Mouse (Mus musculus) liver, embryonic 12.5 days (tissue): ENCODE data around the gene Asic2. TPM values are rescaled to one million over a fixed set of nuclear protein-coding genes. Genes with fewer than 3 reads are reported as not detected.
"Not testable (repeated sequence)": the region's sequence is repeated elsewhere in the genome, so short reads cannot be mapped to it uniquely, and the experiment has no call there.

Experiments
- ATAC-seq: fragments of 200-750 bp; cut with Nextera tagmentation; 2 replicates; pipeline ENCODE4 v1.8.0; 2017; ENCODE audit warnings: moderate number of reproducible peaks, mild to moderate bottlenecking, moderate library complexity
- H3K27ac ChIP-seq: fragments of 300-500 bp; sonication (generic); 2 replicates; pipeline ENCODE4 v1.5.1; 2016; ENCODE audit warnings: mild to moderate bottlenecking
- H3K27me3 ChIP-seq: fragments of 300-500 bp; sonication (generic); replicated peaks from 2 replicates; pipeline ENCODE4 v1.6.1; 2016; ENCODE audit warnings: mild to moderate bottlenecking, moderate library complexity
- H3K36me3 ChIP-seq: fragments of 300-500 bp; sonication (generic); 2 replicates; pipeline ENCODE4 v1.6.1; 2016; ENCODE audit warnings: mild to moderate bottlenecking, moderate library complexity
- H3K4me1 ChIP-seq: fragments of 300-500 bp; sonication (generic); 2 replicates; pipeline ENCODE4 v1.6.1; 2016
- H3K4me2 ChIP-seq: fragments of 300-500 bp; sonication (generic); 2 replicates; pipeline ENCODE4 v1.6.1; 2016; ENCODE audit warnings: mild to moderate bottlenecking, moderate library complexity
- H3K4me3 ChIP-seq: fragments of 300-500 bp; sonication (generic); 2 replicates; pipeline ENCODE4 v1.5.1; 2016; ENCODE audit warnings: mild to moderate bottlenecking, moderate library complexity
- H3K9ac ChIP-seq: fragments of 300-500 bp; sonication (generic); 2 replicates; pipeline ENCODE4 v1.6.1; 2016; ENCODE audit warnings: mild to moderate bottlenecking, moderate library complexity
- H3K9me3 ChIP-seq: fragments of 300-500 bp; sonication (generic); replicated peaks from 2 replicates; pipeline ENCODE4 v1.6.1; 2016; ENCODE audit warnings: mild to moderate bottlenecking, moderate library complexity
- WGBS: fragments of 180-500 bp; shearing (Covaris S2); methylation state at CpG from one replicate; pipeline ENCODE4 v1.1.7; 2016; ENCODE audit not compliant: insufficient replicate concordance; 5-methylcytosine and 5-hydroxymethylcytosine counted together
- polyA plus RNA-seq: library from polyadenylated mRNA; unstranded; fragments of >200 nt; fragmentation: Nextera tagmentation; extraction: Ambion mirVana; gene quantifications from 2 replicates; pipeline ENCODE4 v1.2.1, GENCODE M21; 2016

Gene Asic2
- polyA plus RNA-seq, 1 experiment from 2014 or later = 0.06 TPM

DNA sequence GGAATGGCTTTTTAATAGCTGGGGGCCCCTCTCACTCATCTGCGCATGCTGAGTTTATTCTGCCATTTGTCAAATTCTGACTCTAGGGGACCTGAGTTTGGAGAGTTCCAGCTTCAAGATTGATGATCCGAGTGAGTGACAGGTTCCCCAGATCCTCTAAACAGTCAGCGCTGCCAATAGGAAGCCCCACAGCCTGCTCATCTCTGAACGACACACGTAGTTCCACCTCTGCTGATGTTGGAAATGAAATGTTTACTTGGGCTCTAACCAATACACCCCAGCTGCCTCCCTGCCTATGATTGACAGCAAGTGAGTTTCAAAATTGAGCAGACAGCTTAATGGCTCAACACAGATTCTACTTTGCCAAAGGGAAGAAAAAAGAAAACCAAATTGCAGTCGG lies 685.1 kb downstream of the Asic2 start:
- no peak for ATAC-seq
- H3K4me3 ChIP-seq = no peak overlapping the region
- H3K36me3 ChIP-seq = no peaks in the 10 kb centered on the region
- no peaks in the 10 kb centered on the region for H3K27me3 ChIP-seq
- no peak overlapping the region for H3K27ac ChIP-seq
- no peaks in the 10 kb centered on the region for H3K9me3 ChIP-seq
- H3K9ac ChIP-seq = no peak overlapping the region
- no peak overlapping the region for H3K4me2 ChIP-seq
- H3K4me1 ChIP-seq = no peaks in the 10 kb centered on the region
- WGBS = 51% methylated on average over 6 of the region's 6 CpGs

DNA sequence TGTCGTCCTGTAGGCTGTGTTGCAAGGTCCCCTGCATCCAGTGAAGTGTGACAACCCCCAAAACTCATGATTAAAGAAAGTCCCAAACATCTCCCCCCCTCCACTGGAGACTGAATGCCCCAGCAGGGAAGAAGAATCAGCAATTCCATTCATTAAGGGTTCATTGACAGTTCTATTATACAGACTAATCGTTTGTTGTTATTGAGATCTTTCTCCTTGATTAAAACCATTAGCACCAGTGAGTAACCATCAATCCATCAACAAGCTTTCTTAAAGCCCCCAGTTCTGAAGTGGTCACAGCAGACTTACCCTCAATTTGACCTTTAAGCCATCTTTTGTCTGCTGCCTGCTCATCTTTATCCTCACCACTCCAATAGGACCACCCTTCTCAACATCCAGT lies 688.2 kb downstream of the Asic2 start:
- Histone ChIP-seq H3K27me3 (no peaks in the 10 kb centered on the region), H3K9ac (no peak overlapping the region), H3K4me1 (no peaks in the 10 kb centered on the region), H3K4me2 (no peak overlapping the region), H3K4me3 (no peak overlapping the region), H3K9me3 (no peaks in the 10 kb centered on the region), H3K36me3 (no peaks in the 10 kb centered on the region), H3K27ac (no peak overlapping the region)
- no peak for ATAC-seq
- 20% methylated on average over 2 of the region's 2 CpGs for WGBS

DNA sequence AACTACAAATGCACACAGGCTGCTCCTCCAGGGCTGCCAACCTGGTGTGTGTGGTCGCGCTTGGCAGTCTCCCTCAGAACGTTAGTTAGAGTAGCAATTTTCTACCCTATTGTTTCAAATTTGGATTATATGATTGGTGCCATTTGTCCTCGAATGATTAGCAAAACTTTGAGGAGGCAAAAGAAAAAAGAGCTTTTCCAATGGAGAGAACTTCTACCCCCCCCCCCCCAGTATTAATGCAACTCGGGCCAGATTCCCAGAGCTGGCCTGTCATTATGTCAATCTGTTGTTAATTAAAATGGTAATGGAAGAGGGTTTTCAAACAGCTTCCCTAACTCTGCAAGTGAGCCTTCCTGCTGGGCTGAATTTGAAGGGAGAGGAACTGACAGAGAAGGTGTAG lies 690.9 kb downstream of the Asic2 start:
- Histone ChIP-seq H3K9ac (no peak overlapping the region), H3K4me1 (no peaks in the 10 kb centered on the region), H3K36me3 (no peaks in the 10 kb centered on the region), H3K27me3 (no peaks in the 10 kb centered on the region), H3K4me2 (no peak overlapping the region), H3K27ac (no peak overlapping the region), H3K9me3 (no peaks in the 10 kb centered on the region), H3K4me3 (no peak overlapping the region)
- 54% methylated on average over 5 of the region's 5 CpGs for WGBS
- ATAC-seq = no peak

DNA sequence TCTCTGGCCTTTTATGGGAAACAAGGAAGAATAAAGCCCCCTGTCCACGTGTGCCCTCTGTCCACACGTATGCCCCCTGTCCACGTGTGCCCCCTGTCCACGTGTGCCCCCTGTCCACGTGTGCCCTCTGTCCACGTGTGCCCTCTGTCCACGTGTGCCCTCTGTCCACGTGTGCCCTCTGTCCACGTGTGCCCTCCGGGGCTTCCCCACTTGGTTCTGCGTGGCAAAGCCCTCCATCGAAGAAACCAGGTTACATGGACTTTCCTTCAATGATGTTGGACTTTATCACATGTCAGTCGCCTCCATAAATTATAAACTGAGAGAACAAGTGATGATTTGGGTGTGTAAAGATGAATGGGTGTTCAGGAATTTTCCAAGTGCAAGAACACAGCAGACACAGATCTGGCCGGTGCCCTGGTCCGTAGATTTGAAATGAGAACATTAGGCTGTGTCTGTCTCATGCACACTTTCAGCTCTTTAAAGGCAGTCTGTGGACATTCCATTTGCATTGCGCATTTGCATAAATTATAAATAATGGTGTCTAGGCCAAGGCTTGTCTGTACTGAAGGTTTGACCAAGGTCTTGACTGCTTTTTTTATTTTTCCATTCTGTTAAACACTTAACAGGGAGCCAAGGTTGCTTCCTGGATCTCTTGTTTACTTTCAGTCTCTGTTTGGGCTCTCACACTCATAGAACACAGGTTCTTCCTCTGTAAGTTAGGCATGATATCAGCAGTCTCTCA lies 695.4 kb downstream of the Asic2 start:
- H3K27ac ChIP-seq = no peak overlapping the region
- H3K4me2 ChIP-seq = no peak overlapping the region
- WGBS = 68% methylated on average over 16 of the region's 16 CpGs
- no peak overlapping the region for H3K4me3 ChIP-seq
- no peak overlapping the region for H3K9ac ChIP-seq
- no peaks in the 10 kb centered on the region for H3K36me3 ChIP-seq
- no peak for ATAC-seq
- H3K4me1 ChIP-seq = no peaks in the 10 kb centered on the region
- 0 out of 2 replicates have a peak, but pooled peaks cover 3% of the 10 kb centered on the region for H3K9me3 ChIP-seq
- no peaks in the 10 kb centered on the region for H3K27me3 ChIP-seq

DNA sequence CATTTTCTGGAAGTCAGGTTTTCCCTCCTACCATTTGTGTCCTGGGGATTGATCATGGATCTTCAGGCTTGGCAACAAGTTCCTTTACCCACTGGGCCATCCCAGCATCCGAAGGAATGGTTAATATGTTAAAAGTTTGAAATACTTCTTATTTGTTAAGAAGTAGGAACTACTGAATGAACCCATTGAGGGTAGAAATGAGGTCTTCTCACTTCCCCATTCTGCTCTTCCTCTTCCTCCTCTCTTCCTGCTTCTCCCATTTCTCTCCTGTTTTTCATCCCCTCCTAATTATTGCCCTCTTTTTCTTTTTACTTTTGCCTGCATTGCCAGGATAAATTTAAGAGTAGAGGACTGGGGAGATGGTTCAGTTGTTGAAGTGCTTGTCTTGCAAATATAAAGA lies 696.8 kb downstream of the Asic2 start:
- WGBS = 75% methylated on average over 1 of the region's 1 CpGs

DNA sequence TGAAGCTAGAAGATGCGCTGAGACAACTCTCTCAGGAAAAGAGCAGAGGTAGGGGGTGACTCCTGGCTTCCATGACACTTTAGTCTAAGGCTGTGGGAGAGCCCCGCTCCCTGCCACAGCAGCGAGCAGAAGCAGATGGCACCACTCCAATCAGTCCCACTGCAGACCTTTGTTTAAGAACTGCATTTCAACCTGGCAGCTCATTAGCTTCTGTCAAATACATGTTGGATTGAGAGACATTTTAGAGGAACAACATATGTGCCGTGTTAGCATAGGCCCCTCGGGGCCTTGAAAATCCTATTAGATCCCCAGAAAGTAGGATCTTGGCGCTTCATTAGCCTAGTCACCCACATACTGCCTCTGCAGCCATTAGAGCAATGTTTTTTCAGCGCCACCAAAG lies 697.7 kb downstream of the Asic2 start:
- no peaks in the 10 kb centered on the region for H3K27me3 ChIP-seq
- H3K4me3 ChIP-seq = no peak overlapping the region
- no peak for ATAC-seq
- no peak overlapping the region for H3K27ac ChIP-seq
- no peak overlapping the region for H3K9ac ChIP-seq
- no peaks in the 10 kb centered on the region for H3K4me1 ChIP-seq
- H3K36me3 ChIP-seq = no peaks in the 10 kb centered on the region
- H3K4me2 ChIP-seq = no peak overlapping the region
- H3K9me3 ChIP-seq = 0 out of 2 replicates have a peak, but pooled peaks cover 8% of the 10 kb centered on the region
- WGBS = 69% methylated on average over 7 of the region's 7 CpGs

More for the DNA sequence above, 696.8 kb downstream of the Asic2 start:
- H3K36me3 ChIP-seq = no peaks in the 10 kb centered on the region
- no peaks in the 10 kb centered on the region for H3K4me1 ChIP-seq
- H3K4me3 ChIP-seq = no peak overlapping the region
- 0 out of 2 replicates have a peak, but pooled peaks cover 8% of the 10 kb centered on the region for H3K9me3 ChIP-seq
- ATAC-seq = no peak
- H3K9ac ChIP-seq = no peak overlapping the region
- no peak overlapping the region for H3K27ac ChIP-seq
- H3K27me3 ChIP-seq = no peaks in the 10 kb centered on the region
- H3K4me2 ChIP-seq = no peak overlapping the region

DNA sequence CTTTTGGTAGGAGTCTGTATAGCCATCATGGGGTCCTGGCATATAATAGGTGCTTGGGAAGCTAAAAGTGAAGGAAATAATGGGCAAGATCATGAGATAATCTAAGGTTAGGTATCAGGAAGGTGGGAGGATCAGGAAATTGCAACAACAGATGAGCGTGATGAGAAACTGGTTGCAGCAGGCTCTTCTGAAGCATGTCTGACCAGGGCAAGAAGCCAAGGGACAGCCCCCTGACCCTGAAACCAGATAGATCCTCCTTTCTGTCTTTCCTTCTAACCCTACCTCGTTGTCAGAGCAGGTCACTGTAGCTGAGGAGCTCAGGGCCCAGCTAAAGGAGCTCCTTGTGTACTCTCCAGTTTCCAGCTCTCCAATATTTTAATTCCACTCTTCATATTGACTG lies 704.5 kb downstream of the Asic2 start:
- Histone ChIP-seq H3K27me3 (no peaks in the 10 kb centered on the region), H3K27ac (no peak overlapping the region), H3K4me1 (no peaks in the 10 kb centered on the region), H3K9ac (no peak overlapping the region), H3K4me3 (no peak overlapping the region), H3K9me3 (0 out of 2 replicates have a peak, but pooled peaks cover 8% of the 10 kb centered on the region), H3K4me2 (no peak overlapping the region), H3K36me3 (no peaks in the 10 kb centered on the region)
- WGBS = 56% methylated on average over 2 of the region's 2 CpGs
- no peak for ATAC-seq

DNA sequence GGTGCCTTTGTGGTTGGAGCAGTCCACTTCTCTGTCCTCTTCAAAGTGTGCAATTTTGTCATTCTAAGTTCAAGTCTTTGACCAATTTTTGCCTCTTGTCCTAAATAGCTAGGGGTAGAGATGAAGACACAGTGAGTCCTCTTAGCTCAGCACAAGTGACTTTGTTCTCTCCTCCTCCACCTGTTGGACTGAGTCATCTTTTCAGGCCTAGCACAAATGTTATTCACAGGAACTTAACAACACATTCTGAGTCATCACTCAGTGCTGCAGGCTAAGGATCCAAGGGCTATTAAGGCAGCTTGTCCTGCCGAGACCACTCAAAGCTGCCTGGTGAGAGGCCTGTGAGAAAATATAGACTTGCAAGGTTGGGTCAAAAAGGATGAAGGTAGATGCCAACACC lies 705.1 kb downstream of the Asic2 start:
- WGBS = 66% methylated on average over 1 of the region's 1 CpGs
- H3K9ac ChIP-seq = no peak overlapping the region
- 0 out of 2 replicates have a peak, but pooled peaks cover 5% of the 10 kb centered on the region for H3K9me3 ChIP-seq
- no peaks in the 10 kb centered on the region for H3K36me3 ChIP-seq
- H3K27ac ChIP-seq = no peak overlapping the region
- no peak overlapping the region for H3K4me3 ChIP-seq
- no peaks in the 10 kb centered on the region for H3K4me1 ChIP-seq
- no peak overlapping the region for H3K4me2 ChIP-seq
- ATAC-seq = no peak
- H3K27me3 ChIP-seq = no peaks in the 10 kb centered on the region

DNA sequence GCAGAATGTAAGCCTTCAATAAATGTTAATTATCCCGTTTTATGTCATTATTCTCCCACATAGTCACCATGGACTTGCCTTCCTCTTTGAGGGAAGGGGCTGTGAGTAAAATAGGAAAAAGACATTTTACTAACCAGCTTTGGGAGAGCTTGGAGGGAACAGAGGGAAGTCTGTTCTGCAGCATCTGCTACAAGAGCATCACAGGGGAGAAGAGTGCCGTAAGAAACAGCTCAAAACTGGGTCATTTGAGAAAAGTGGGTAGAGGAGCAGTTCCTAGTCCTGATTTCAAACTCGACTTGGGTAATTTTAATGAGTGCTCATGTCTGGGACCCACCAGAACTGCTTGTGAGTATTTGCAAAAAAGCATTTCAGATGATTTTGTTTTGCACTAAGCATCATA lies 707.0 kb downstream of the Asic2 start:
- Histone ChIP-seq H3K27ac (no peak overlapping the region), H3K9me3 (no peaks in the 10 kb centered on the region), H3K4me1 (no peaks in the 10 kb centered on the region), H3K9ac (no peak overlapping the region), H3K36me3 (no peaks in the 10 kb centered on the region), H3K27me3 (no peaks in the 10 kb centered on the region), H3K4me2 (no peak overlapping the region), H3K4me3 (no peak overlapping the region)
- WGBS = 61% methylated on average over 3 of the region's 3 CpGs
- no peak for ATAC-seq

DNA sequence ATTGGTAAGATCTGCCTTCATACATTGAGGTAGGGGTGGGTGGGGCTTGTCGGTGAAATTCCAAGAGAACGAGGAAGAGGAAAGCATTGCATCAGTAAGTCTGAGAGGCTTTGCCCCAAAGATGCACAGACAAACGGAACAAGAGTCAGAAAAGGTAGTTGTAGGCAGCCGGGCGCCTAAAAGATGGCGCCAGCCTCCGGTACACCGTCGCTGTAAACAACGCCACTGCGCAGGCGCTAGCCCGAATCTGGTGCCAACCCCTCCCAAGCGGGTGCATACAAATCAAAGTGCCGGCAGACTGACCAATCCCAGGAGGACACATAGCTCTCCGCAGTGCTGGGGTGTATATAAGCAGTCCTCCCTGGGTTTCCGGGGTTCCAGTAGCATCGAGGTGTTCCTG lies 727.1 kb downstream of the Asic2 start:
- not testable (repeated sequence) for H3K4me2 ChIP-seq, H3K27ac ChIP-seq, H3K9ac ChIP-seq, H3K9me3 ChIP-seq, ATAC-seq, H3K4me3 ChIP-seq, H3K27me3 ChIP-seq, H3K36me3 ChIP-seq, H3K4me1 ChIP-seq
- 84% methylated on average over 18 of the region's 18 CpGs for WGBS

DNA sequence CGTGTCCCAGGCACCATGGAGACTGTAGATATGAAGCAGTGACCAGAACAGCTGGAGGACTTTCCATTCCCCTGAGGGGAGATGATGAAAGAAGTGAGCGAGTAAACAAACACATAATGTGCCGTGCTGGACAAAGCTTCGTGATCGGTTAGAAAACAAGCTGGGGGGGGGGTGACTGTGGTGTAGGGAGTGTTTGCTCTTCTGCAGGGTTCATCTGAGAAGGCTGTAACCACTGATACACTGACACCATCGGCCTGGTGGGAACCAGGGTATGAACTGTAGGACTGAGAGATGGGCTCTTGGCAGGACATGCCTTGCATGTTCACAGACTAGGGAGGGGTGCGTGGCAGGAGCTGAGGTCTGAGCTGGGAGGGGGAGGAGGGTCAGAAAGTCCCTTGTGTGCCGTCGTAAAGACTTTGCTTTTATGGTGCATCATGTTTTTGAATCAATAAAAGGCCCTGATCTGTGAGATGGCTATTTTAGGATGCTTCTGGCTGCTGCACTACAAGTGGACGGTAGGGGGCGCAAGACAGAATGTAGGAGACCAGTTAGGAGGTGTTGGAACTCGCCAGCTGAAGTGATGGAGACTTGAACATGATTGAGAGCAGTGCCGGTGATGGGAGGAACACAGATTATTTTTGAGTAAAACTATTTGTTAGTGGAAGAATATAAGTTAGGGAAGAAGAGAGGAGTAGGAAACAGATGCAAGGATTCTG lies 728.1 kb downstream of the Asic2 start:
- 47% methylated on average over 13 of the region's 13 CpGs for WGBS
- H3K27ac ChIP-seq = no peak overlapping the region
- ATAC-seq = no peak
- no peak overlapping the region for H3K4me3 ChIP-seq
- no peak overlapping the region for H3K4me2 ChIP-seq
- H3K9me3 ChIP-seq = no peaks in the 10 kb centered on the region
- no peak overlapping the region for H3K9ac ChIP-seq
- H3K27me3 ChIP-seq = no peaks in the 10 kb centered on the region
- no peaks in the 10 kb centered on the region for H3K36me3 ChIP-seq
- no peaks in the 10 kb centered on the region for H3K4me1 ChIP-seq

DNA sequence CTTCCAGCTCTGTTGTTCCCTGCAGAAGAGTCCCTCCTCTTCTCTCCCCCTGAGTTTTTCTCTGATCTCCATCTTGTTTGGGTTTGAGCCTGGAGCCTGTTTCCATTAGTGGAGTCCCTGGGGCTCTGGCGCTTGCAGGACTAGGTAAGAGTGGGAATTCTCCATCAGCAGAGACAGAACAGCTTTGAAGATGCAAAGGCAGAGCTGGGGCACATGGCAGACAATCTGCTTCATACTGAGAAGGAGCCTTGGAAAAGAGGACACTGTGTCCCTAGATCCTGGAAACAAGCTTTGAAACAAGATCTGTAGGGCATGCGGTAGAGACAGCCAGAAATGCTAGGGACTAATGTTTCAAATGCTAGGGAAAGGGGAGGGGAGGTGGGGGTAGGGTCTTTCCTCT lies 729.2 kb downstream of the Asic2 start:
- ATAC-seq = no peak
- Histone ChIP-seq H3K4me3 (no peak overlapping the region), H3K9me3 (no peaks in the 10 kb centered on the region), H3K4me1 (no peaks in the 10 kb centered on the region), H3K36me3 (no peaks in the 10 kb centered on the region), H3K4me2 (no peak overlapping the region), H3K27ac (no peak overlapping the region), H3K27me3 (no peaks in the 10 kb centered on the region), H3K9ac (no peak overlapping the region)
- 70% methylated on average over 2 of the region's 2 CpGs for WGBS
